Mouse (Mus musculus) thymus, adult 2 months (tissue): ENCODE measurements around the gene Lin9. TPM values are rescaled to one million over a fixed set of nuclear protein-coding genes. Genes with fewer than 3 reads are reported as not detected.

Source experiments
- DNase-seq: peaks from one replicate; pipeline ENCODE4 v3.0.0; 2021
- H3K27ac ChIP-seq: fragments of 200-500 bp; 2 replicates; pipeline ENCODE4 v1.5.1; 2012; ENCODE audit warnings: low read length, control low read depth; ENCODE audit not compliant: control insufficient read depth, insufficient read depth
- H3K27me3 ChIP-seq: fragments of 200-500 bp; 2 replicates; pipeline ENCODE4 v1.6.1; 2012; ENCODE audit warnings: mild to moderate bottlenecking, low read length, moderate library complexity, mixed read lengths; ENCODE audit not compliant: control insufficient read depth, insufficient read depth
- H3K36me3 ChIP-seq: fragments of 200-500 bp; 2 replicates; pipeline ENCODE4 v1.6.1; 2012; ENCODE audit warnings: mild to moderate bottlenecking, low read length, moderate library complexity; ENCODE audit not compliant: control insufficient read depth, insufficient read depth
- H3K4me1 ChIP-seq: fragments of 200-500 bp; replicated peaks from 2 replicates; pipeline ENCODE4 v1.6.1; 2012; ENCODE audit warnings: low read length; ENCODE audit not compliant: control insufficient read depth, insufficient read depth
- H3K4me3 ChIP-seq: fragments of 200-500 bp; 2 replicates; pipeline ENCODE4 v1.5.1; 2012; ENCODE audit warnings: mild to moderate bottlenecking, low read length, control low read depth, moderate library complexity; ENCODE audit not compliant: control insufficient read depth, insufficient read depth
- CTCF ChIP-seq: fragments of 200-500 bp; IDR thresholded peaks from 2 replicates; pipeline ENCODE4 v1.5.1; 2012; ENCODE audit warnings: mild to moderate bottlenecking, control low read depth, low read length, moderate library complexity, borderline replicate concordance; ENCODE audit not compliant: control insufficient read depth, poor library complexity, insufficient read depth; ENCODE audit errors: extremely low read depth
- POLR2A ChIP-seq: fragments of 200-500 bp; IDR thresholded peaks from 2 replicates; pipeline ENCODE4 v1.6.1; 2012; ENCODE audit warnings: mild to moderate bottlenecking, low read length, control low read depth, moderate library complexity; ENCODE audit not compliant: control insufficient read depth, poor library complexity, insufficient read depth; ENCODE audit errors: extremely low read depth
- WGBS: fragments of 180-500 bp; shearing (Covaris S2); methylation state at CpG from one replicate; pipeline ENCODE4 v1.1.7; 2018; 5-methylcytosine and 5-hydroxymethylcytosine counted together
- polyA plus RNA-seq: library from polyadenylated mRNA; depleted of rRNA; stranded (reverse); fragments of >200 nt; gene quantifications from 2 replicates; pipeline ENCODE4 v1.2.3, GENCODE M21; 2012; rRNA removed

The Lin9 gene
- polyA plus RNA-seq, 1 experiment, result 21.6 TPM

DNA sequence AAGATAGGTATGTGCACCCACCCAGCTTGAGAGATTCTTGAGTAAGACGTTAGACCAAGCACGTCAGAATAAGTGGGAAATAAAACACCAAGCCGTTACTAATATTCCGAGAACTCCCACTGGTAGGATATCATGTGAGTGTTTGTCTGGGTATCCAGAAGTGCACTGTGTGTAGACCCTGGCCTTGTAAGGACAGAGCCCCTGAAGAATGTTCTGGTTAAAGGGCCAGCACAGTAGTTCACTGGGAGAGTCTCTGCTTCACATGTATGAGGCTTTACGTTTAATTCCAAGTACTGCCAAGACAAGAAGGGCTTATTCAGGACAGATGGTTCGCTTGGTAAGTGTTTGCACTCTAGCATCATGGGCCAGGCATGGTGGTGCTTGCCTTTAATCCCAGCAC lies 78.5 kb downstream of the Lin9 start:
- Histone ChIP-seq H3K4me3 (no peak overlapping the region), H3K4me1 (peaks cover 24% of the 10 kb centered on the region), H3K36me3 (no peaks in the 10 kb centered on the region), H3K27me3 (no peaks in the 10 kb centered on the region), H3K27ac (no peak overlapping the region)
- DNase-seq, result no peak
- WGBS, result 96% methylated on average over 6 of the region's 6 CpGs
- TF ChIP-seq CTCF (no peak), POLR2A (no peak)

GRCm38 (mm10) chr1:180719951-180720689 lies 79.2 kb downstream of the Lin9 start:
- no peaks in the 10 kb centered on the region for H3K27me3 ChIP-seq
- peak; percentile 90 for DNase-seq
- 55% methylated on average over 5 of the region's 5 CpGs for WGBS
- H3K4me1 ChIP-seq, result peaks cover 28% of the 10 kb centered on the region
- H3K36me3 ChIP-seq, result no peaks in the 10 kb centered on the region
- TF ChIP-seq POLR2A, result no peak
- TF ChIP-seq CTCF, result peak; percentile 73; the same call in 1 of the 2 replicates
- no peak overlapping the region for H3K27ac ChIP-seq
- H3K4me3 ChIP-seq, result no peak overlapping the region

- H3K36me3 ChIP-seq, result no peaks in the 10 kb centered on the region
- H3K27me3 ChIP-seq, result no peaks in the 10 kb centered on the region
- TF ChIP-seq CTCF (no peak), POLR2A (no peak)
- H3K4me1 ChIP-seq, result peaks cover 32% of the 10 kb centered on the region
- DNase-seq, result no peak
- peak overlapping the region; percentile 97 for H3K27ac ChIP-seq
- H3K4me3 ChIP-seq, result no peak overlapping the region
- 41% methylated on average over 1 of the region's 1 CpGs for WGBS
Measured at GRCm38 (mm10) chr1:180722608-180723007, 81.7 kb downstream of the Lin9 start.

GRCm38 (mm10) chr1:180723701-180724238 lies 82.8 kb downstream of the Lin9 start:
- Histone ChIP-seq H3K27me3 (no peaks in the 10 kb centered on the region), H3K4me3 (no peak overlapping the region), H3K27ac (peak overlapping the region; percentile 97), H3K4me1 (peaks cover 32% of the 10 kb centered on the region), H3K36me3 (no peaks in the 10 kb centered on the region)
- DNase-seq, result no peak
- TF ChIP-seq POLR2A, result no peak
- no peak for TF ChIP-seq CTCF
- 14% methylated on average over 1 of the region's 1 CpGs for WGBS

- TF ChIP-seq CTCF (0 out of 2 replicates have a peak, but pooled peaks have one; percentile 66), POLR2A (peak; percentile 92)
- H3K36me3 ChIP-seq, result no peaks in the 10 kb centered on the region
- WGBS, result under 1% methylated on average over 52 of the region's 52 CpGs
- peak within 1 kb of the TSS; percentile 63 for H3K27ac ChIP-seq
- peak within 1 kb of the TSS; percentile 76 for H3K4me3 ChIP-seq
- DNase-seq, result peak; percentile 95
- no peaks in the 10 kb centered on the region for H3K27me3 ChIP-seq
- H3K4me1 ChIP-seq, result peaks cover 32% of the 10 kb centered on the region
Measured at GRCm38 (mm10) chr1:180725704-180726179, 84.8 kb downstream of the Lin9 start, which contains the start of gene Acbd3. TSS of gene Acbd3 (plus strand) at chr1:180726043.

GRCm38 (mm10) chr1:180726183-180726582 lies 85.2 kb downstream of the Lin9 start:
- H3K27ac ChIP-seq, result no peak overlapping the region
- TF ChIP-seq POLR2A (no peak), CTCF (no peak)
- under 1% methylated on average over 42 of the region's 42 CpGs for WGBS
- H3K36me3 ChIP-seq, result no peaks in the 10 kb centered on the region
- H3K4me1 ChIP-seq, result peaks cover 28% of the 10 kb centered on the region
- no peaks in the 10 kb centered on the region for H3K27me3 ChIP-seq
- peak overlapping the region; percentile 76 for H3K4me3 ChIP-seq
- no peak for DNase-seq

- DNase-seq, result no peak
- WGBS, result 97% methylated on average over 3 of the region's 3 CpGs
- peaks cover 10% of the 10 kb centered on the region for H3K4me1 ChIP-seq
- H3K27ac ChIP-seq, result no peak overlapping the region
- TF ChIP-seq POLR2A (no peak), CTCF (no peak)
- peaks cover 12% of the 10 kb centered on the region for H3K36me3 ChIP-seq
- no peaks in the 10 kb centered on the region for H3K27me3 ChIP-seq
- no peak overlapping the region for H3K4me3 ChIP-seq
Measured at GRCm38 (mm10) chr1:180729231-180729630, 88.3 kb downstream of the Lin9 start.

Other genes starting within 250 kb of the Lin9 start
- 0.94 and 1.3 TPM in 2 replicates for gene Stum, start 157.6 kb upstream of the Lin9 start, polyA plus RNA-seq
- gene Parp1, start 72.2 kb upstream of the Lin9 start, polyA plus RNA-seq, result 49.6 and 57.3 TPM in 2 replicates
- gene Mixl1, start 55.9 kb downstream of the Lin9 start, polyA plus RNA-seq, result 0.13 and 0.52 TPM in 2 replicates
- gene Acbd3, start 84.9 kb downstream of the Lin9 start, polyA plus RNA-seq, result 14.8 and 16.7 TPM in 2 replicates
- 750 and 796 TPM in 2 replicates for gene H3f3a, start 172.8 kb downstream of the Lin9 start, polyA plus RNA-seq
- gene Sde2, start 210.0 kb downstream of the Lin9 start, polyA plus RNA-seq, result 18.4 and 19.4 TPM in 2 replicates